Mouse (Mus musculus) kidney, adult 10 weeks (tissue): Measurements from ENCODE around the gene Vmn1r230. TPM values are rescaled to one million over a fixed set of nuclear protein-coding genes. Genes with fewer than 3 reads are reported as not detected.

Experiments
- polyA plus RNA-seq: library from polyadenylated mRNA; stranded (reverse); fragments of 350-450 nt; fragmentation: Illumina TruSeq; extraction: RNeasy Lipid Tissue Mini Kit (QIAGEN cat#74804); gene quantifications from one replicate; pipeline ENCODE4 v1.2.3, GENCODE M21; 2014; ENCODE audit warnings: low read depth, low replicate concordance

The Vmn1r230 gene
- not detected for polyA plus RNA-seq

GRCm38 (mm10) chr17:20840144-20840543, at the start of gene Vmn1r230:
Vmn1r230 (plus strand) TSS chr17:20840444.

GRCm38 (mm10) chr17:20811255-20811654, 29.0 kb upstream of the Vmn1r230 start, which contains the start of gene Vmn1r229:
Vmn1r229 (plus strand) TSS chr17:20811555.

Other genes starting within 250 kb of the Vmn1r230 start
- not detected for gene Vmn2r110, start 244.0 kb upstream of the Vmn1r230 start, polyA plus RNA-seq
- gene Fpr-rs3, start 215.6 kb upstream of the Vmn1r230 start, polyA plus RNA-seq, result not detected
- not detected for gene Vmn1r226, start 157.6 kb upstream of the Vmn1r230 start, polyA plus RNA-seq
- gene Vmn1r227, start 110.6 kb upstream of the Vmn1r230 start, polyA plus RNA-seq, result not detected
- gene Vmn1r228, start 54.3 kb upstream of the Vmn1r230 start, polyA plus RNA-seq, result not detected
- not detected for gene Vmn1r229, start 28.9 kb upstream of the Vmn1r230 start, polyA plus RNA-seq
- gene Vmn1r231, start 64.6 kb downstream of the Vmn1r230 start, polyA plus RNA-seq, result not detected
- not detected for gene Vmn1r232, start 79.3 kb downstream of the Vmn1r230 start, polyA plus RNA-seq
- gene Ppp2r1a, start 104.9 kb downstream of the Vmn1r230 start, polyA plus RNA-seq, result 29.4 TPM
- gene Vmn1r233, start 156.0 kb downstream of the Vmn1r230 start, polyA plus RNA-seq, result not detected
- 36.9 TPM for gene Zfp160, start 168.5 kb downstream of the Vmn1r230 start, polyA plus RNA-seq